Mouse (Mus musculus): Measurements from ENCODE around the gene Gm815. TPM values are rescaled to one million over a fixed set of nuclear protein-coding genes. Genes with fewer than 3 reads are reported as not detected.

Gm815 gene
- polyA plus RNA-seq, 1 experiment from 2014 or later: not detected

DNA sequence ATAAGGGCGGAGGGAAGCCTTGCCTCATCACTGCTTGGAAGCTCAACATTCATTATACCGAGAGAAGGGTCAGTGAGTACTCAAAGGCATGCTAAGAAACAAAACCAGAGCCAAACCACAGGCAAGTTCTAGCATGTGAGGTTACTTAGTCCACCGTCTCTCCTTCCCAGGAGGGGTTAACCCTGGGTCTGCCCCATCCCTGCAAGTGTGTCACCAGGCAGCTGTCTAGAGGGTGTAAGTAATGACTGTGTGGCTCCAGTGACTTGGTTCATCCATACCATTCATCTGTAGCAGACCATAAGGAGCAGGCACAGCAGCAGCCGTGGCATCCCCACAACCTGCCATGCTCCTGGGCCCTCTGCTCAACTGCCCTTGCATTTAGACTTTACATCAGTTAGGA lies 5.8 kb upstream of the Gm815 start:
- no peak overlapping the region for H3K27ac ChIP-seq (replicated peaks)
- no peak for ATAC-seq (ENCODE audit: extremely low read depth, insufficient number of reproducible peaks, low FRiP score, low TSS enrichment)
- no peaks in the 10 kb centered on the region for H3K9me3 ChIP-seq
- WGBS: 80% methylated on average over 4 of the region's 4 CpGs
- peaks cover 14% of the 10 kb centered on the region for H3K4me1 ChIP-seq
- H3K27me3 ChIP-seq (replicated peaks): 0 out of 2 replicates have a peak, but pooled peaks cover 3% of the 10 kb centered on the region
- no peaks in the 10 kb centered on the region for H3K36me3 ChIP-seq
- no peak overlapping the region for H3K4me3 ChIP-seq
- H3K4me2 ChIP-seq: no peak overlapping the region
- H3K9ac ChIP-seq: no peak overlapping the region

DNA sequence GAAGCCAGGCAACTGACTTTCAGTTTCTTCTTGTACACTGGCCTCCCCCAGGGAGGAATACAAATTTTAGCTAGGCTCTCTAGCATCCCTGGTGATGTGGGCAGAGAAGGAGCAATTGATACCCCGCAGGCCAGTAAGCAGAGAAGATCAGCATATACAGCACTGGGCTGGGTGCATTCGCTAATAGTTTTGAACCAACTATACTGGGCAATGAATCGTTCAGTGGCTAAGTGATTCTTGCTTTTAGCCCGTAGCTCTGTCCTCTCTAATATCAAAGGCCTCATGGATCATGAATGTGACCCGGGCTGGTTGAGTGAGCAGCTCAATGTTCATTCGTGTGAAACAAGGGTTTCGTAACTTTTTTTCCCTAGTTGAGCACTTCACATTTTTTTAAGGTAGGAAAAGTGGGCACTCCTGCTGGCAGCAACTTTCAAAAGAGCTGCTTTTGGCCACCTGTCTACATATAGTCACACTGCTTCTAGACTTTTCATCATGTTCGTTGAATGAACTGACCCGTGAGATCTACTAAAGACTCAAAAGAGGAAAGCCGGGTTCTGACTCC lies 3.7 kb upstream of the Gm815 start:
- H3K27me3 ChIP-seq (replicated peaks): no peaks in the 10 kb centered on the region
- ATAC-seq (ENCODE audit: extremely low read depth, insufficient number of reproducible peaks, low FRiP score, low TSS enrichment): no peak
- no peaks in the 10 kb centered on the region for H3K9me3 ChIP-seq
- no peak overlapping the region for H3K9ac ChIP-seq
- no peak overlapping the region for H3K27ac ChIP-seq (replicated peaks)
- H3K36me3 ChIP-seq: no peaks in the 10 kb centered on the region
- no peak overlapping the region for H3K4me2 ChIP-seq
- no peak overlapping the region for H3K4me3 ChIP-seq
- H3K4me1 ChIP-seq: peaks cover 9% of the 10 kb centered on the region
- WGBS: 83% methylated on average over 10 of the region's 10 CpGs

DNA sequence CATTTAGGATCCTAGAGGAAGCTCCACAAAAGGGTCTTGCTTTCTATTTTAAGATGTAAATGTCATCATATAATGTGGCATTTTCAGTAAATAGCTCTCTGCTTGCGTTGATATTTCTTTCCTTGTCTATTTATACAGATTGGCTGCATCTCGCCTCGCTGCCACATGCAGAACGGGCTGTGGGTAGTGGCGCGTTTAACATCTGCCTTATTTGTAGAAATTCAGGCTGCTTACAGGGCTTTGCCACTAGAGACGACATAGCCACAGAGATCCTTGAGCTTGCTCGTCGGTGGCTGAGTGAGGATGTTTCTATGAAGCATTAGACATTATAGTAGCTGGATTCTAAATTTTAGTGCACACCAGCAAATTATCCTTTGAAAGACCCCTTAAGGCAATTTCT lies 2.5 kb downstream of the Gm815 start:
- Histone ChIP-seq H3K4me1 (peaks cover 22% of the 10 kb centered on the region), H3K9me3 (no peaks in the 10 kb centered on the region), H3K27me3 (replicated peaks) (no peaks in the 10 kb centered on the region), H3K4me3 (no peak overlapping the region), H3K4me2 (no peak overlapping the region), H3K9ac (no peak overlapping the region), H3K36me3 (no peaks in the 10 kb centered on the region), H3K27ac (replicated peaks) (no peak overlapping the region)
- 78% methylated on average over 9 of the region's 9 CpGs for WGBS
- no peak for ATAC-seq (ENCODE audit: extremely low read depth, insufficient number of reproducible peaks, low FRiP score, low TSS enrichment)

DNA sequence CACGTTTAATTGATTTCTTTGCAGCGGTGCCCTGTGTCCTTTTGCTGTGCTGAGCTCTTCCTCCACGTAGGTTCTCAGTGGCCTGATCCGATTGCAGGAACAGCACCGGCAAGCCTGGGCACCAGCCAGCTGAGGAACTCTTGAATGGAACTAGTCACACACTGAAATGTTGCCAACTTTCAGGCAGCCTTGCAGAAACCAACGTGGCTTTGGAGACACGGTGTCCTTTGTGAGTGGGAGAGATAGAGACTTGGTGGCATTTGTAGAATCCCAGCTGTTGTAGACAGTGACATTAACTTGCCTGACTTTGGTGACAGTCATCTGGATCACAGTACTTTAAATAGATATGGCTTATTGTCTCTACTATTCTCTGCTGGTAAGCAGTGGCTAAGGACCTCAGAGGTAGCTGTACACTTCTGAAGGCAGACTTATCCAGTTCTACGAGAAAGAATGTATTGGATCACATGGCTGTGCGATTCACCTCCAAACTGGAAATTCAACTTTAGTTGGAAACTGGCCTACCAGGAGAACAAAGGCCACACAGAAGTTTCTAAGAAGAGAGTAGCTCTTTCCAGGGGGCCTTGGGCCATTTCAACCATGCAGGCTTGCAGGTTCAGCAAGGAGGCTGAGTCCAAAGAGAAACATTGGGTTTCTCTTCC lies 5.8 kb downstream of the Gm815 start:
- no peak overlapping the region for H3K4me2 ChIP-seq
- no peaks in the 10 kb centered on the region for H3K36me3 ChIP-seq
- H3K27me3 ChIP-seq (replicated peaks): no peaks in the 10 kb centered on the region
- no peak overlapping the region for H3K9ac ChIP-seq
- H3K27ac ChIP-seq (replicated peaks): peak overlapping the region; percentile 5; the same call in 1 of the 2 replicates
- H3K4me3 ChIP-seq: no peak overlapping the region
- WGBS: 58% methylated on average over 9 of the region's 9 CpGs
- H3K9me3 ChIP-seq: no peaks in the 10 kb centered on the region
- no peak for ATAC-seq (ENCODE audit: extremely low read depth, insufficient number of reproducible peaks, low FRiP score, low TSS enrichment)
- peaks cover 20% of the 10 kb centered on the region for H3K4me1 ChIP-seq

DNA sequence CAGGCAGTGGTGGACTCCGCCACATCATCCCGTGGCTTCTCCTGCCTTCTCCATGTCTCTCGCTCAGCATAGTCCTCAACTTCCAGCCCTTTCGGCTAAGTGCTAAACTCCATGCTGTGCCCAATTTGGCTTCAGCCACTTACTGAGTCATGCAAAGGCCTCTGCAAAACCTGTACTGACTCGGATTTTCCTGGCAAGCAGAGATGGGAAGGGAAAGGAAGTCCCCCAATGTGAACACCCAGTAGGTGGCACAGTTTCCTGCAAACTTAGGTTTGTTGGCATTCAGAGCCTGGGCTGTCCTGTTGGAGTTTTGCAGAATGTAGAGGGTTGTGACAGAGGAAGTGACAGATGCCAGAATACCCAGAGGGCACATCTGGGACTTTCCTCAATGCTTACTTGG lies 7.2 kb downstream of the Gm815 start:
- WGBS: 36% methylated on average over 5 of the region's 5 CpGs
- Histone ChIP-seq H3K9me3 (no peaks in the 10 kb centered on the region), H3K27me3 (replicated peaks) (no peaks in the 10 kb centered on the region), H3K9ac (no peak overlapping the region), H3K4me1 (peaks cover 20% of the 10 kb centered on the region), H3K27ac (replicated peaks) (no peak overlapping the region), H3K36me3 (no peaks in the 10 kb centered on the region), H3K4me3 (no peak overlapping the region), H3K4me2 (no peak overlapping the region)
- no peak for ATAC-seq (ENCODE audit: extremely low read depth, insufficient number of reproducible peaks, low FRiP score, low TSS enrichment)

DNA sequence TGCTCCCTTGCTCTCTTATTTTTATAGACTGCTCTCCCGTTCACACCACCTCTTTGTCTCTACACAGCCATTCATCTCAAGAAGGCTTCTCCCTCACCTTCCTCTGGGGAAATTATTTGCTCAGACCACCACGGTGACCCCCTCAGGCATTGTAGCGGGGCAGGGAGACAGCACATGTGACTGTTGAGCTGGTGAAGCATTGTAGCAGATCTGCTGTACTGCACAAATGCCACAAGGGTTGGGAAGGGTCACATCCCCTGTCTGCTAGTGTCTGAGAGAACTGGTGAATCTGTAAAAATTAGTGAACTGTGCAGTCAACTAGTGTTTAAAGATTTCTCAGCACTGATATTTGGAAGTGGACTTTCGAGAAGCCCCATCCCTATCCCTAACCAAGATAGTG lies 16.5 kb downstream of the Gm815 start:
- Histone ChIP-seq H3K4me3 (no peak overlapping the region), H3K9me3 (no peaks in the 10 kb centered on the region), H3K27me3 (replicated peaks) (no peaks in the 10 kb centered on the region), H3K36me3 (no peaks in the 10 kb centered on the region), H3K4me2 (0 out of 2 replicates have a peak overlapping the region, but pooled peaks have one; percentile 2), H3K9ac (no peak overlapping the region), H3K27ac (replicated peaks) (no peak overlapping the region), H3K4me1 (peaks cover 6% of the 10 kb centered on the region; the same call in 1 of the 2 replicates)
- no peak for ATAC-seq (ENCODE audit: extremely low read depth, insufficient number of reproducible peaks, low FRiP score, low TSS enrichment)
- 37% methylated on average over 4 of the region's 4 CpGs for WGBS

DNA sequence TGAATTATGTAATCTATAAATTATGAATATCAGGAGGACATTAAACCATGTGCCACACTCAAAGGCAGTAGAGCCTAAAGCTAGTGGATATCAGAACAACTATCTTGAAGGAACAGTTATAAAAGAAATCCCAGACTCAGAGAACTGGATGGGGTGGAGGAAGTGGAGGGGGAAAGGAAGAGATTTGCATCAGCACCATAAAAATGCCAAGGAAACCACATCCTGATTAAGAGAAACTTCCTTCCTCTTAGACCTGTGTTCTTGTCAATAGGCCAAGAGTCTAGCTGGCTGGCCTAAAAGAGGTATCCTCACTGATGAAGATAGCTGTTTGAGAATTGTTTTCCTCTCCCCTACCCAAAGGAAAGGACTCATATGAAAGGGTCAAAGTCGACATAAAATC lies 28.6 kb downstream of the Gm815 start:
- Histone ChIP-seq H3K4me1 (no peaks in the 10 kb centered on the region), H3K9me3 (no peaks in the 10 kb centered on the region), H3K27me3 (replicated peaks) (no peaks in the 10 kb centered on the region), H3K36me3 (no peaks in the 10 kb centered on the region), H3K9ac (no peak overlapping the region), H3K27ac (replicated peaks) (no peak overlapping the region), H3K4me3 (no peak overlapping the region), H3K4me2 (no peak overlapping the region)
- no peak for ATAC-seq (ENCODE audit: extremely low read depth, insufficient number of reproducible peaks, low FRiP score, low TSS enrichment)
- WGBS: 57% methylated on average over 1 of the region's 1 CpGs

DNA sequence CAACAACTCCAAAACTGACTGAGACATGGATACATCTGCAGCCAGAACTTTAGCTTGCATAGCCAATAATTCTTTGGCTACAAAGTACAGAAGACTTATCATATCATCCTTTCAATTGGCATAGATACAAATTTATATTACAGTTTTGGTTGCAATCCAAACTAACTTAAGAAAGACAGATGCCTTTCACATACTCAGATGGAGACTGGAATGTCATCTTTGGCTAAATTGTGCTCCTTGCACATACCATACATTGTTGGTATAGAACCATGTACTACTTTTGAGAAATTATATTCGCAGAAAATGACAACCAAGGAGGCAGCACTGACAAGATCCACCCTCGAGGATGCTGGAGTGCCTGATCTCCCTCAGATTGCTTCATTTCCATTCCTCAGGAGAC lies 35.1 kb downstream of the Gm815 start:
- Histone ChIP-seq H3K4me3 (no peak overlapping the region), H3K9ac (no peak overlapping the region), H3K27me3 (replicated peaks) (no peaks in the 10 kb centered on the region), H3K27ac (replicated peaks) (no peak overlapping the region), H3K4me2 (no peak overlapping the region), H3K4me1 (0 out of 2 replicates have a peak, but pooled peaks cover 3% of the 10 kb centered on the region), H3K9me3 (no peaks in the 10 kb centered on the region), H3K36me3 (no peaks in the 10 kb centered on the region)
- WGBS: 53% methylated on average over 2 of the region's 2 CpGs
- ATAC-seq (ENCODE audit: extremely low read depth, insufficient number of reproducible peaks, low FRiP score, low TSS enrichment): no peak

DNA sequence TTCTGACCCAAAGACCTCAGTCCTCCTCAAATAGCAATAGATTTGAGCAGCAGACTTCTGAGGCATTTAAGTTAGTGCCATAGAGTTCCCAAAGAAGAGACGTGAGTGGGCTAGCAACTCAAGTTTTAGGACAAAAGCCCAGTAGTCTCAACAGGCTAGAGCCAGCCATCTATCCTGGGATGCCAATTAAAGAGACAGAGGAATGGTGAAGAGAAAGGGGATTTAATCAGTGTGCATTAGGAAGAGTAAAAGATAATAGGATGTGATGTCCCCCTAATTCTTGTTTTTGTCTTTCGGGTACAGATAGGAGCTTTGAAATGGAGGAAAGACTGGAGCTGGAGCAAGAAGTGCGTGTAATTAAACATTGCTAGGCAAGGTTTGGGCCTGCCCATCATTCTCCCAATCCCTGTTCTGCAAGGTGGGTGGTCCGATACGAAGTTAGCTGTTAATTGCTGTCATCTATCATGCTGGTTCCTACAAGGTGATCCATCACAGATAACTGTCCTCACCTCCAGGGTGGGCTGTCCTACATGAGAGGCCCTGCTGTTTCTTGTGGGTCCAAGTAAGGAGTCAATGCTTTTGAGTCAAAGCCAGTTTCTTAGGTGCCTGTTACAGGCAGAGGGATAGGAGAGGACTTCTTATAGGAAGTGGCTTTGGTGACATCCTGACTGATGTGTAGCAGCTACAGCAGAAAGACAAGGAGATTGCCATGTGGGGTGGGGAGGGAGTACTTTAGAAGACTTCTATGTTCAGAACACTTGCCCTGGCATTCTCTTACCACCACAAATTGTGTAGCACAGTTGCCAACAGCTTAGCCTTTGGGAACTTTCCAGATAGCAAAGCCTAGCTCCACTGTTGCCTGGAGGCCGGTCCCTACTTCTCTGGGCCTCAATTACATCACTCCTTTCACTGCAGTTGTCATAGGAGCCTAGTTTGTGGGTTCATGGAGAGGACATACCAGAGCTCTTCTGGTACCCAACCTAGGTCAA lies 44.9 kb downstream of the Gm815 start:
- no peak for ATAC-seq (ENCODE audit: extremely low read depth, insufficient number of reproducible peaks, low FRiP score, low TSS enrichment)
- Histone ChIP-seq H3K9ac (no peak overlapping the region), H3K36me3 (no peaks in the 10 kb centered on the region), H3K4me2 (no peak overlapping the region), H3K9me3 (no peaks in the 10 kb centered on the region), H3K4me3 (no peak overlapping the region), H3K27me3 (replicated peaks) (no peaks in the 10 kb centered on the region), H3K4me1 (peaks cover 9% of the 10 kb centered on the region; the same call in 1 of the 2 replicates), H3K27ac (replicated peaks) (no peak overlapping the region)
- 48% methylated on average over 6 of the region's 6 CpGs for WGBS

DNA sequence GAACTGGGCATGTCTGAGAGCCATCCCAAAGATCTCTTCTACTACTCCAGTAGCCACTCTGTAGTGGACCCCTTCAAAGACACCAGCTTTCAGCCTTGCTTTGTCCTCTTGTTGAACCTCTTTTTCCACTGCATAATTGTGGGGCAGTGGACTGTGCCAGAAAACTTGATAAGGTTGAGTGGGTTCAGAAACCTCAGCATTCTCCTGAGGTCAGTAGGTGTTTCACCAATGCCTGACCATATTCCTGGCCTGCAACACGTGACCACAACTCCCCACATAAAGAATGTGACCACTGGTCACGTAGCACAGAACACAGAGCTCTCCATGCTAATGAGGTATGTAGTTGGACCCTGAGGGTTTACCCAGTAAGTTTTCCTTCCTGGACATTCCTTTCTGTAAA lies 48.5 kb downstream of the Gm815 start:
- Histone ChIP-seq H3K27me3 (replicated peaks) (no peaks in the 10 kb centered on the region), H3K9ac (no peak overlapping the region), H3K27ac (replicated peaks) (no peak overlapping the region), H3K4me2 (no peak overlapping the region), H3K4me3 (no peak overlapping the region), H3K36me3 (no peaks in the 10 kb centered on the region), H3K4me1 (peaks cover 9% of the 10 kb centered on the region; the same call in 1 of the 2 replicates), H3K9me3 (no peaks in the 10 kb centered on the region)
- WGBS: 49% methylated on average over 2 of the region's 2 CpGs
- no peak for ATAC-seq (ENCODE audit: extremely low read depth, insufficient number of reproducible peaks, low FRiP score, low TSS enrichment)
